Mouse (Mus musculus) cerebellum, adult 2 months (tissue): ENCODE data around the gene Gm10563.

Experiments used
- CTCF ChIP-seq: fragments of 200-500 bp; IDR thresholded peaks from 2 replicates; pipeline ENCODE4 v1.5.1; 2011; ENCODE audit warnings: low read depth, mild to moderate bottlenecking, control low read depth, low read length, moderate library complexity, borderline replicate concordance; ENCODE audit not compliant: insufficient read depth
- POLR2A ChIP-seq: fragments of 200-500 bp; IDR thresholded peaks from 2 replicates; pipeline ENCODE4 v1.6.1; 2011; ENCODE audit warnings: low read length, control low read depth, borderline replicate concordance; ENCODE audit not compliant: insufficient read depth

DNA sequence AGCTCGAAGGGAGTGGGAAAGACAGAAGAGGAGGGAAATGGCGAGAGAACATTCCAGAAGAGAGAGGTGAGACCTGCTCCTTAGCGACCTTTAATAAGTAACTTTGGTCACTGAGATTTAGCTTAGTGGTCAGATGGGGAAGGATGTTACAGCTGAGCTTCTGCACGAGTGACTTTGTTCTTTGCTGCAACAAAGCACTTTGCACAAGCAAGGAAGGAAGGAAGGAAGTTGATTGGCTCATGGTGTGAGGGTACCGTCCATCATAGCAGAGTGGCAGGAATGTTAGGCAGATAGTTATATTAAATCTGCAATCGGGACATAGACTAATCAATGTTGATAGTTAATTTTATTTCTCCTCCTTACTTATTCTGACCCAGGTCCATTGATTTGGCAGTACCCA is 14.9 kb downstream of the Gm10563 start:
- TF ChIP-seq CTCF (no peak), POLR2A (no peak)
